Mouse (Mus musculus) olfactory bulb, adult 2 months (tissue): Measurements from ENCODE around the gene Anks1b. TPM values are rescaled to one million over a fixed set of nuclear protein-coding genes. Genes with fewer than 3 reads are reported as not detected.
A peak's percentile ranks its signal among the peaks of the same experiment; 100 is the strongest.

Experiments used
- H3K27ac ChIP-seq: fragments of 200-500 bp; 2 replicates; pipeline ENCODE4 v1.5.1; 2012; ENCODE audit warnings: low read depth, low read length; ENCODE audit not compliant: insufficient read depth
- H3K4me1 ChIP-seq: fragments of 200-500 bp; 2 replicates; pipeline ENCODE4 v1.6.1; 2012; ENCODE audit warnings: low read length; ENCODE audit not compliant: control insufficient read depth, insufficient read depth
- H3K4me3 ChIP-seq: fragments of 200-500 bp; 2 replicates; pipeline ENCODE4 v1.5.1; 2012; ENCODE audit warnings: mild to moderate bottlenecking, low read depth, low read length, moderate library complexity; ENCODE audit not compliant: insufficient read depth
- CTCF ChIP-seq: fragments of 200-500 bp; IDR thresholded peaks from 2 replicates; pipeline ENCODE4 v1.5.1; 2012; ENCODE audit warnings: low read depth, mild to moderate bottlenecking, low read length, moderate library complexity; ENCODE audit not compliant: insufficient read depth
- POLR2A ChIP-seq: fragments of 200-500 bp; IDR thresholded peaks from 2 replicates; pipeline ENCODE4 v1.6.1; 2012; ENCODE audit warnings: mild to moderate bottlenecking, low read depth, low read length, moderate library complexity; ENCODE audit not compliant: insufficient read depth
- WGBS: fragments of 180-500 bp; shearing (Covaris S2); methylation state at CpG from one replicate; pipeline ENCODE4 v1.1.7; 2018; 5-methylcytosine and 5-hydroxymethylcytosine counted together
- polyA plus RNA-seq: library from polyadenylated mRNA; stranded (reverse); fragments of >200 nt; gene quantifications from 2 replicates; pipeline ENCODE4 v1.2.4, GENCODE M21; 2012; ENCODE audit warnings: low replicate concordance; ENCODE audit not compliant: missing spikeins, insufficient read depth, insufficient read length

Gene Anks1b
- polyA plus RNA-seq, 1 experiment: not detected

- TF ChIP-seq POLR2A: no peak
- no peak for TF ChIP-seq CTCF
- Histone ChIP-seq H3K4me3 (no peak overlapping the region), H3K27ac (peak overlapping the region; percentile 49; the same call in 1 of the 2 replicates), H3K4me1 (peaks cover 17% of the 10 kb centered on the region)
- 38% methylated on average over 10 of the region's 10 CpGs for WGBS
Observed at GRCm38 (mm10) chr10:90863881-90864598, 990.7 kb downstream of the Anks1b start.

GRCm38 (mm10) chr10:90864599-90864889 lies 991.2 kb downstream of the Anks1b start:
- H3K27ac ChIP-seq: no peak overlapping the region
- 32% methylated on average over 3 of the region's 3 CpGs for WGBS
- TF ChIP-seq POLR2A (no peak), CTCF (no peak)
- no peak overlapping the region for H3K4me3 ChIP-seq
- H3K4me1 ChIP-seq: peaks cover 17% of the 10 kb centered on the region

GRCm38 (mm10) chr10:90873204-90873603 lies 999.9 kb downstream of the Anks1b start:
- Histone ChIP-seq H3K27ac (no peak overlapping the region), H3K4me1 (peaks cover 8% of the 10 kb centered on the region), H3K4me3 (no peak overlapping the region)
- WGBS: 82% methylated on average over 5 of the region's 5 CpGs
- TF ChIP-seq POLR2A (no peak), CTCF (no peak)

- peaks cover 8% of the 10 kb centered on the region for H3K4me1 ChIP-seq
- 87% methylated on average over 3 of the region's 3 CpGs for WGBS
- no peak for TF ChIP-seq POLR2A
- TF ChIP-seq CTCF: no peak
- no peak overlapping the region for H3K27ac ChIP-seq
- no peak overlapping the region for H3K4me3 ChIP-seq
Observed at GRCm38 (mm10) chr10:90874166-90874565, 1000.9 kb downstream of the Anks1b start.

GRCm38 (mm10) chr10:90880854-90881560 lies 1007.7 kb downstream of the Anks1b start:
- WGBS: 46% methylated on average over 8 of the region's 8 CpGs

GRCm38 (mm10) chr10:90889566-90889965 lies 1016.3 kb downstream of the Anks1b start:
- TF ChIP-seq CTCF (no peak), POLR2A (no peak)
- H3K27ac ChIP-seq: no peak overlapping the region
- 73% methylated on average over 5 of the region's 5 CpGs for WGBS

More at GRCm38 (mm10) chr10:90880854-90881560, 1007.7 kb downstream of the Anks1b start:
- TF ChIP-seq POLR2A (no peak), CTCF (no peak)
- no peak overlapping the region for H3K27ac ChIP-seq
- H3K4me1 ChIP-seq: peaks cover 6% of the 10 kb centered on the region
- no peak overlapping the region for H3K4me3 ChIP-seq

GRCm38 (mm10) chr10:90892728-90893127 lies 1019.4 kb downstream of the Anks1b start:
- TF ChIP-seq POLR2A: no peak
- no peak for TF ChIP-seq CTCF
- no peak overlapping the region for H3K4me3 ChIP-seq
- peaks cover 12% of the 10 kb centered on the region for H3K4me1 ChIP-seq
- H3K27ac ChIP-seq: no peak overlapping the region; the same call in 1 of the 2 replicates
- WGBS: 53% methylated on average over 11 of the region's 11 CpGs

More at GRCm38 (mm10) chr10:90889566-90889965, 1016.3 kb downstream of the Anks1b start:
- no peak overlapping the region for H3K4me3 ChIP-seq
- peaks cover 7% of the 10 kb centered on the region; the same call in 1 of the 2 replicates for H3K4me1 ChIP-seq

GRCm38 (mm10) chr10:90897894-90898293 lies 1024.6 kb downstream of the Anks1b start:
- peak overlapping the region; percentile 32; the same call in 1 of the 2 replicates for H3K27ac ChIP-seq

GRCm38 (mm10) chr10:90904185-90904584 lies 1030.9 kb downstream of the Anks1b start:
- Histone ChIP-seq H3K4me3 (no peak overlapping the region), H3K4me1 (peaks cover 11% of the 10 kb centered on the region), H3K27ac (no peak overlapping the region)
- no peak for TF ChIP-seq POLR2A
- TF ChIP-seq CTCF: no peak

More at GRCm38 (mm10) chr10:90897894-90898293, 1024.6 kb downstream of the Anks1b start:
- whole genome bisulfite sequencing: 40% methylated on average over 3 of the region's 3 CpGs
- Histone ChIP-seq H3K4me1 (peaks cover 16% of the 10 kb centered on the region), H3K4me3 (no peak overlapping the region)
- TF ChIP-seq POLR2A (no peak), CTCF (no peak)
